Mouse (Mus musculus): ENCODE measurements around the gene Rexo5.

Rexo5 gene

DNA sequence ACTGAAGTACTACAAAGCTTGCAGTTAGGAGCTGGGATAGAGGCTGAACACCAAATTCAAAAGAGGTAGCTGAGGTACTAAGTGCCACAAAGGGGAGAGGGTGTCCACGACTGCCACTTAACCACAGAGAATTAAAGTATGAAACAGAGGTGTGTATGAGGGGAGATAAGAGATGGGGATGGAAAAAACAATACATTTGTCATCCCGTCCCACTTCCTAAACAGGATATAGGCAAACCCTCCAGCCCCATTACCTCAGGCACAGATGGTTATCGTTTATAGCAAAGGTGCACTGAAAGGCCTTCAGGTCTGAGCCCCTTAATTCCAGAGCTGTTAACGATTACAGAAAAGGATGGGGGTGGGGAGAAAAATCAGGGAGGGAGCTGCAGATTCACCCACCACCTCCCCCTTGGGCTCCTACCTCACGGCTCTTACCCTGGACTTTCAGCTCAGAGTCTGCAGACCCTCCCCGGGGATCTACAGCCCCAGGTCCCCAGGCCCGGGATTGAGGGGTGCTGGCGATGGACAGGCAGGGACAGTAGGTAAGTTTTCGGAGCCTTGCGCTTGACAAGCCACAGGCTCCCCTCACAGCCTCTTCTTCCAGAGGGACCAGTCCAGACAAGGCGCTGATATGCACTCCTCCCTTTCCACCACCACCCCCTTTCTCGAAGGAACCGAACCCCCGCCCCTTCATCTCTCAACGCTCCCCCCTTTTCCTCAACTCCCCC lies 101.2 kb downstream of the Rexo5 start:
- DNase-seq: no peak

DNA sequence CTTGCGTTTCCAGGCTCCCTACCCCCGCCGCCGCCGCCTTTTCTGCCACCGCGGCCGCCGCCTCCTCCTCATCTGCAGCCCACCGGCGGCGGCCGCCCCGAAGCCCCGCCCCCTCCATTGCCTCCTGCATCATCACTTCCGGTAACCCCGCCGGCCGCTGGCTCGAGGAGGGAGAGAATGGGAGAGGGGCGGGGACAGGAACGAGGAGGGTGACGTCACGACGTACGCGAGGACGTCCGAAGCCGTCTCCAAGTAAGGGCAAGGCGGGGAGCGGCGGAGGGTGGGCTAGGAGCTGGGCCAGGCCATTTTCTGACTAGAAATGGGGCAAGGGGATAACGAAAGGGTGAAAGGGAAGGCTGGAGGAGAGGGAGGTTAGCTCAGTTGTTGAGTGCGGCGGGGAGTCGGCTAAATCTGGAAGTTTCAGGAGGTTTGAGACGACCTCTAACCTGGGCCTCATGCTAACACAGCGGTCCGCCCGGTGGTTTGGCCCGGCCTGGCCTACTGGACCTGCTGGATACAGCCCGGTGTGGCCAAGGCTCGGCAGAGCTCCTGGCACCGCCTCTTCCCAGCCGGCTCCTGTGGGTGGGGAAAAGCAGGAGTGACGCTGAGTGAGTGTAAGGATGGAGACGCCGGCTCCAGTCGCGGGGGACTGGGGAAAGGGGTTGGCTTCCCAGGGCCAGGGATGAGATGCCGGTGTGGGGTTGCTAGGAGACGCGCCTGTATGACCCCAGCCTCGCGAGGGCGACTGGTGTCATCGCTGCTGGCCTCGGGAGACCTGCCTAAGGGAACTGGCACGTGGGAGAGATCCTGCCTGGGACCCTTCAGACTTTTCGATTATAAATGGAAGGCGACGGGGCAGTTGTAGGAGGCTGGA lies 102.1 kb downstream of the Rexo5 start, which contains the start of the genes Lyrm1 and Dcun1d3:
Lyrm1 (plus strand) TSS at position 223 of the 874 bp plus-strand sequence.
Dcun1d3 (minus strand) TSS at position 660 of the 874 bp plus-strand sequence.
- peak; percentile 98 for DNase-seq

DNA sequence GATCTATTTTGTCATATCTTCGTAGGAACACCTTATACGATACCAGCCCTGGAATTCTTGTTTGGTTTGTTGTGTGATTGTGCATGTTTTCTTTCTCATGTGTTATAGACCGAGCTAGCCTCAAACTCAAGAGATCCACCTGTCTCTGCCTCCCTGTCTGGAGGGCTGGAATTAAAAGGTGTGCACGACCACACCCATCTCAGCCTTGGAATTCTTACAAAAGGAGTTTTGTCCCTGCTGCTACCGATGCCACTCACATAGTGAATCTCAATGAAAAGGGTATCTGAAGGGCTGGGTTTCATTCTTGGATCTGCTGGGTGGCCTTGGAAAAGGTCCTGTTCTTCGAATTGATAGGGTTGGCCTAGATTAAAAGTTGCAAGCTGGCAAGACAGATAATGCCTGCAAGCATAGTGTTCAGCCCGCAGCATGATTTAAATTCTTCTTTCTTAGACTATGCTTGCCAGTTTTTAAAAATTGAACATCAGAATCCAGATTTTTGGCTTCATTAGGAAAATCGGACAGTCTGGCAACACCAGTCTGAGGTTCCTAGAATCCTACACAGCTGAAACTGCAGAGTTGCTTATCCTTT lies 103.8 kb downstream of the Rexo5 start:
- DNase-seq: no peak

DNA sequence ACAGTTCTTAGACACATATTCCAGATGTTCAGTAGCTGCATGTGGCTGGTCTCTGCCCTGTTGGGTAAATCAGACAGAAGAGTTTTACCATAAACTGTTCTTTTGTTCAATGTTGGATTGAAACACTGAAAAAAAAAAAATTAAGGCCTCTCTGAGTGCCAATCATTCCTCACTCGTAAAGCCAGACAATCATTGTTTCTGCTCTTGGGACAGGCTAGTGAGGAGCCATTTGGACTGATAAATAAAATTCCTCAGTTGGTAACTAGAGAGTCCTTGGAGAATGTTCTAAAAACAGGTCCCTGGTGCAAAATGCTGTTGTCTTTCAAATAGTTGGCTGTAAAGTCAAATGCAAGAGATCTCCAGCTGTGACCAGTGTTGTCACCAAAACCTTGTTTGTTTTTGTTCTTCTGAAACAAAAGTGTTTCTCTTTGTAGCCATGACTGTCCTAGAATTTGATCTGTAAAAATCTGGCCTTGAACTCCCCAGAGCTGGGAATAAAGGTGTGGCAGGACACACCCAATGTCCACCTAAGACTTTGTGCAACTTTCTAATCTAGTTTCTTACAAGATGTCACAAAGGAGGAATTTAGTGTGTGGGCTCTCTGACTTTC lies 104.5 kb downstream of the Rexo5 start:
- DNase-seq: no peak

All from thymus, postnatal 4 days (tissue).